Mouse (Mus musculus): ENCODE data around the gene Oosp3. TPM values are rescaled to one million over a fixed set of nuclear protein-coding genes. Genes with fewer than 3 reads are reported as not detected.

The Oosp3 gene
- polyA plus RNA-seq, 1 experiment from 2014 or later = not detected

- Histone ChIP-seq H3K4me2 (no peak overlapping the region), H3K9ac (no peak overlapping the region), H3K4me3 (no peak overlapping the region), H3K4me1 (peaks cover 4% of the 10 kb centered on the region; the same call in 1 of the 2 replicates), H3K27ac (no peak overlapping the region), H3K36me3 (no peaks in the 10 kb centered on the region), H3K9me3 (no peaks in the 10 kb centered on the region), H3K27me3 (no peaks in the 10 kb centered on the region)
- WGBS = 88% methylated on average over 5 of the region's 5 CpGs
- ATAC-seq (ENCODE audit: borderline replicate concordance, extremely low read depth, low FRiP score, low TSS enrichment) = no peak
These were observed 30.4 kb downstream of the Oosp3 start for GRCm38 (mm10) chr19:11727304-11727703.

GRCm38 (mm10) chr19:11730278-11730677 lies 33.4 kb downstream of the Oosp3 start:
- Histone ChIP-seq H3K4me2 (no peak overlapping the region), H3K9me3 (no peaks in the 10 kb centered on the region), H3K27me3 (no peaks in the 10 kb centered on the region), H3K36me3 (no peaks in the 10 kb centered on the region), H3K4me3 (no peak overlapping the region), H3K9ac (no peak overlapping the region), H3K27ac (no peak overlapping the region), H3K4me1 (no peaks in the 10 kb centered on the region)
- WGBS = 61% methylated on average over 1 of the region's 1 CpGs
- no peak for ATAC-seq (ENCODE audit: borderline replicate concordance, extremely low read depth, low FRiP score, low TSS enrichment)

GRCm38 (mm10) chr19:11736455-11736854 lies 39.6 kb downstream of the Oosp3 start:
- ATAC-seq (ENCODE audit: borderline replicate concordance, extremely low read depth, low FRiP score, low TSS enrichment) = no peak
- Histone ChIP-seq H3K4me1 (no peaks in the 10 kb centered on the region), H3K27me3 (no peaks in the 10 kb centered on the region), H3K4me3 (no peak overlapping the region), H3K4me2 (no peak overlapping the region), H3K36me3 (no peaks in the 10 kb centered on the region), H3K9me3 (no peaks in the 10 kb centered on the region), H3K27ac (no peak overlapping the region), H3K9ac (no peak overlapping the region)
- 34% methylated on average over 1 of the region's 1 CpGs for WGBS

GRCm38 (mm10) chr19:11745680-11746079 lies 48.8 kb downstream of the Oosp3 start:
- Histone ChIP-seq H3K4me2 (no peak overlapping the region), H3K9me3 (no peaks in the 10 kb centered on the region), H3K27me3 (no peaks in the 10 kb centered on the region), H3K4me1 (no peaks in the 10 kb centered on the region), H3K27ac (no peak overlapping the region), H3K4me3 (no peak overlapping the region), H3K36me3 (no peaks in the 10 kb centered on the region), H3K9ac (no peak overlapping the region)
- ATAC-seq (ENCODE audit: borderline replicate concordance, extremely low read depth, low FRiP score, low TSS enrichment) = no peak

GRCm38 (mm10) chr19:11747298-11747697 lies 50.4 kb downstream of the Oosp3 start, which contains the start of gene Gif:
TSS of gene Gif (plus strand) at chr19:11747554.
- H3K27me3 ChIP-seq = no peaks in the 10 kb centered on the region
- no peaks in the 10 kb centered on the region for H3K9me3 ChIP-seq
- H3K4me3 ChIP-seq = no peak within 1 kb of the TSS
- WGBS = 56% methylated on average over 2 of the region's 2 CpGs
- H3K4me1 ChIP-seq = no peaks in the 10 kb centered on the region
- H3K36me3 ChIP-seq = no peaks in the 10 kb centered on the region
- no peak within 1 kb of the TSS for H3K9ac ChIP-seq
- no peak for ATAC-seq (ENCODE audit: borderline replicate concordance, extremely low read depth, low FRiP score, low TSS enrichment)
- H3K4me2 ChIP-seq = no peak within 1 kb of the TSS
- no peak within 1 kb of the TSS for H3K27ac ChIP-seq

Other genes with a start within 250 kb of the Oosp3 start
- gene Ms4a6c, start 227.7 kb upstream of the Oosp3 start, polyA plus RNA-seq (2015; fragmentation: Nextera tagmentation; extraction: Ambion mirVana) = 6.0 and 7.9 TPM in 2 replicates
- 0.22 TPM in 1 of 2 replicates, not detected in the other for gene Gm8369, start 211.1 kb upstream of the Oosp3 start, polyA plus RNA-seq (2015; fragmentation: Nextera tagmentation; extraction: Ambion mirVana)
- gene Ms4a6b, start 180.5 kb upstream of the Oosp3 start, polyA plus RNA-seq (2015; fragmentation: Nextera tagmentation; extraction: Ambion mirVana) = 4.9 and 7.1 TPM in 2 replicates
- 1.2 and 1.4 TPM in 2 replicates for gene Ms4a4d, start 160.3 kb upstream of the Oosp3 start, polyA plus RNA-seq (2015; fragmentation: Nextera tagmentation; extraction: Ambion mirVana)
- gene Ms4a6d, start 92.2 kb upstream of the Oosp3 start, polyA plus RNA-seq (2015; fragmentation: Nextera tagmentation; extraction: Ambion mirVana) = 4.6 and 6.4 TPM in 2 replicates
- 0.17 and 0.23 TPM in 2 replicates for gene Ms4a2, start 73.3 kb upstream of the Oosp3 start, polyA plus RNA-seq (2015; fragmentation: Nextera tagmentation; extraction: Ambion mirVana)
- gene Ms4a3, start 56.2 kb upstream of the Oosp3 start, polyA plus RNA-seq (2015; fragmentation: Nextera tagmentation; extraction: Ambion mirVana) = 0.19 TPM in 1 of 2 replicates, not detected in the other
- not detected in 2 replicates for gene Oosp2, start 36.5 kb upstream of the Oosp3 start, polyA plus RNA-seq (2015; fragmentation: Nextera tagmentation; extraction: Ambion mirVana)
- gene Oosp1, start 5.9 kb upstream of the Oosp3 start, polyA plus RNA-seq (2015; fragmentation: Nextera tagmentation; extraction: Ambion mirVana) = not detected in 2 replicates
- gene Gif, start 50.5 kb downstream of the Oosp3 start, polyA plus RNA-seq (2015; fragmentation: Nextera tagmentation; extraction: Ambion mirVana) = 0.70 and 0.71 TPM in 2 replicates
- 45.7 and 46.2 TPM in 2 replicates for gene Mrpl16, start 73.3 kb downstream of the Oosp3 start, polyA plus RNA-seq (2015; fragmentation: Nextera tagmentation; extraction: Ambion mirVana)
- gene Stx3, start 122.3 kb downstream of the Oosp3 start, polyA plus RNA-seq (2015; fragmentation: Nextera tagmentation; extraction: Ambion mirVana) = 17.0 and 17.6 TPM in 2 replicates
- not detected in 2 replicates for gene Olfr1417, start 142.2 kb downstream of the Oosp3 start, polyA plus RNA-seq (2015; fragmentation: Nextera tagmentation; extraction: Ambion mirVana)
- not detected in 2 replicates for gene Olfr1418, start 164.0 kb downstream of the Oosp3 start, polyA plus RNA-seq (2015; fragmentation: Nextera tagmentation; extraction: Ambion mirVana)
- not detected in 2 replicates for gene Olfr1419, start 178.1 kb downstream of the Oosp3 start, polyA plus RNA-seq (2015; fragmentation: Nextera tagmentation; extraction: Ambion mirVana)
- 0.10 TPM in 1 of 2 replicates, not detected in the other for gene Olfr1420, start 189.5 kb downstream of the Oosp3 start, polyA plus RNA-seq (2015; fragmentation: Nextera tagmentation; extraction: Ambion mirVana)
- gene Patl1, start 215.3 kb downstream of the Oosp3 start, polyA plus RNA-seq (2015; fragmentation: Nextera tagmentation; extraction: Ambion mirVana) = 15.9 and 17.4 TPM in 2 replicates